ENCODE assay signal across 24 mouse cellular contexts in genomic region chr1:171348665-171349064, GRCm38 (mm10). TPM values are rescaled to one million over a fixed set of nuclear protein-coding genes. Genes with fewer than 3 reads are reported as not detected.
DNase-seq lines count a peak whose midpoint lies in the region; TF ChIP-seq lines count a peak whose summit lies in the region.
"Had no signal": no experiment of that assay in that cellular context is flagged by ENCODE, and none has a peak within 500 bp of the region (broad histone marks: within the 10 kb centered on the region; RNA-seq: fewer than 3 reads in every experiment).

No protein-coding gene starts in this region.

- DNase-seq in cerebellum, adult 18-20 months, result peak; percentile 31 to 33
- DNase-seq in cerebellum, adult 11 months, result no peak
- peak; percentile 28 for DNase-seq in gastrocnemius, postnatal 10 days
- no peak for DNase-seq in gastrocnemius, adult 18-20 months (ENCODE audit: low spot score)
- DNase-seq in adipocyte (ENCODE audit: low spot score), result peak; percentile 54
- no peak for DNase-seq in frontal cortex, postnatal 25 days (ENCODE audit: low spot score in 2 of 2)
- DNase-seq: embryo, embryonic 11 days; gastrocnemius, postnatal 14 days; heart, adult 11 months; heart, postnatal 4 days; kidney, adult 8-10 months; kidney, postnatal 10 days; layer of hippocampus, postnatal 36 days; left cerebral cortex, postnatal 4 days; lung, adult 2 months; lung, postnatal 10 days; thymus, adult 2 months; thymus, postnatal 36 days had no signal

- H3K9me3 ChIP-seq in E14TG2a.4 (ENCODE audit: low read length), result no peaks in the 10 kb centered on the region
- H3K9me3 ChIP-seq: midbrain, embryonic 13.5 days had no signal

- H3K36me3 ChIP-seq in E14TG2a.4 (ENCODE audit: insufficient read depth, low read length), result peaks cover 56% of the 10 kb centered on the region
- H3K36me3 ChIP-seq: embryonic facial prominence, embryonic 12.5 days; forebrain, embryonic 15.5 days; heart, embryonic 12.5 days had no signal

- H3K27me3 ChIP-seq in E14TG2a.4 (ENCODE audit: insufficient read depth, low read length), result no peaks in the 10 kb centered on the region
- H3K27me3 ChIP-seq: embryonic facial prominence, embryonic 12.5 days; forebrain, embryonic 15.5 days; heart, embryonic 12.5 days; hindbrain, embryonic 13.5 days; midbrain, embryonic 13.5 days had no signal

- TF ChIP-seq CTCF in E14TG2a.4 (conservative IDR thresholded peaks at IDR 0.05; ENCODE audit: low read length), result no peak

- 0 out of 2 replicates have a peak overlapping the region, but pooled peaks have one; percentile 8 for H3K4me3 ChIP-seq in E14TG2a.4 (replicated peaks; ENCODE audit: low read length)
- H3K4me3 ChIP-seq: embryonic facial prominence, embryonic 12.5 days; forebrain, embryonic 15.5 days; heart, embryonic 12.5 days; hindbrain, embryonic 13.5 days; midbrain, embryonic 13.5 days had no signal

- peaks cover 83% of the 10 kb centered on the region for H3K4me1 ChIP-seq in E14TG2a.4 (replicated peaks; ENCODE audit: low read depth, low read length)

RNA-seq across cellular contexts. Expression of gene Pfdn2, which starts 3.2 kb away (rescaled TPM):
- 100 to 1,000 TPM; 104 to 113 TPM for total RNA-seq in gastrocnemius, postnatal 10 days (2021)
- total RNA-seq in gastrocnemius, adult 18-20 months (2021), result 100 to 1,000 TPM; 110 to 128 TPM

RNA-seq across cellular contexts. Expression of gene Nit1, which starts 3.2 kb away (rescaled TPM):
- total RNA-seq in gastrocnemius, postnatal 10 days (2021), result 10 to 100 TPM; 20.1 to 22.5 TPM
- 10 to 100 TPM; 26.0 to 28.9 TPM for total RNA-seq in gastrocnemius, adult 18-20 months (2021)

RNA-seq across cellular contexts. Expression of gene Klhdc9, which starts 11.9 kb away (rescaled TPM):
- total RNA-seq in gastrocnemius, postnatal 10 days (2021), result under 1 TPM; 0.31 to 0.61 TPM
- total RNA-seq in gastrocnemius, adult 18-20 months (2021), result not detected

RNA-seq across cellular contexts. Expression of gene Dedd, which starts 19.7 kb away (rescaled TPM):
- 10 to 100 TPM; 30.3 to 31.2 TPM for total RNA-seq in gastrocnemius, postnatal 10 days (2021)
- 10 to 100 TPM; 28.1 to 35.8 TPM for total RNA-seq in gastrocnemius, adult 18-20 months (2021)

RNA-seq across cellular contexts. Expression of gene Nectin4, which starts 21.2 kb away (rescaled TPM):
- under 1 TPM; 0.07 to 0.20 TPM for total RNA-seq in gastrocnemius, postnatal 10 days (2021)
- total RNA-seq in gastrocnemius, adult 18-20 months (2021), result not detected
- total RNA-seq: gastrocnemius, postnatal 14 days had no signal

Comparison
In these comparisons a context has a peak if more than half of its experiments do, and no peak if none do; other contexts are left out.
1. DNase-seq: peak in cerebellum, adult 18-20 months (2 of 2), gastrocnemius, postnatal 10 days (single experiment) and adipocyte (single experiment); none in cerebellum, adult 11 months (single experiment), gastrocnemius, adult 18-20 months (single experiment) and frontal cortex, postnatal 25 days (0 of 2).